In genomic region chr2:149641207-149641606, GRCm38 (mm10) we compare ENCODE assay signal across 17 mouse cellular contexts.
DNase-seq lines count a peak whose midpoint lies in the region; ATAC-seq lines count a peak whose summit lies in the region.
"Had no signal": no experiment of that assay in that cellular context is flagged by ENCODE, and none has a peak within 500 bp of the region (broad histone marks: within the 10 kb centered on the region; RNA-seq: fewer than 3 reads in every experiment).

No protein-coding gene starts in this region.

- H3K27me3 ChIP-seq in limb, embryonic 11.5 days (ENCODE audit: control insufficient read depth, insufficient read depth, low read length) = no peaks in the 10 kb centered on the region
- no peaks in the 10 kb centered on the region for H3K27me3 ChIP-seq in limb, embryonic 10.5 days (ENCODE audit: low read depth, poor library complexity, severe bottlenecking)
- H3K27me3 ChIP-seq: embryonic facial prominence, embryonic 15.5 days; forebrain, embryonic 13.5 days; liver, embryonic 15.5 days; neural tube, embryonic 12.5 days had no signal

- H3K4me3 ChIP-seq in limb, embryonic 11.5 days (ENCODE audit: low read depth, low read length) = no peak overlapping the region
- no peak overlapping the region for H3K4me3 ChIP-seq in limb, embryonic 10.5 days
- H3K4me3 ChIP-seq: embryonic facial prominence, embryonic 15.5 days; forebrain, embryonic 13.5 days; gastrocnemius, adult 2 months; liver, embryonic 15.5 days; neural tube, embryonic 12.5 days had no signal

- no peak overlapping the region for H3K27ac ChIP-seq in limb, embryonic 11.5 days (replicated peaks; ENCODE audit: low read depth, low read length)
- H3K27ac ChIP-seq in limb, embryonic 10.5 days = no peak overlapping the region
- H3K27ac ChIP-seq: embryonic facial prominence, embryonic 15.5 days; forebrain, embryonic 13.5 days; gastrocnemius, adult 2 months; hindbrain, postnatal 0 days; liver, embryonic 15.5 days; macrophage; neural tube, embryonic 12.5 days had no signal

- H3K4me2 ChIP-seq in limb, embryonic 11.5 days (ENCODE audit: low read depth, severe bottlenecking) = no peak overlapping the region
- H3K4me2 ChIP-seq: embryonic facial prominence, embryonic 15.5 days; forebrain, embryonic 13.5 days; liver, embryonic 15.5 days; neural tube, embryonic 12.5 days had no signal

- peak; percentile 27 for DNase-seq in adrenal gland, postnatal 14 days
- no peak for DNase-seq in adrenal gland, postnatal 4 days (ENCODE audit: low spot score in 2 of 2)
- peak; percentile 22 for DNase-seq in limb, embryonic 11.5 days (ENCODE audit: low spot score)
- no peak for DNase-seq in limb, embryonic 10.5 days (ENCODE audit: low spot score)
- peak; percentile 41 for DNase-seq in R1 (ENCODE audit: low read depth, low spot score)
- peak; percentile 1 for DNase-seq in hindlimb bud, embryonic 11.5 days (ENCODE audit: extremely low spot score, low read depth, low spot score)
- no peak for DNase-seq in frontal cortex, postnatal 36 days (ENCODE audit: low spot score in 2 of 2)
- DNase-seq in heart, postnatal 36 days = no peak
- DNase-seq: cerebellum, adult 9-11 months; gastrocnemius, adult 2 months had no signal

- no peaks in the 10 kb centered on the region for H3K9me3 ChIP-seq in limb, embryonic 11.5 days (ENCODE audit: control insufficient read depth, low read length)
- no peaks in the 10 kb centered on the region for H3K9me3 ChIP-seq in limb, embryonic 10.5 days (replicated peaks)
- H3K9me3 ChIP-seq: embryonic facial prominence, embryonic 15.5 days; forebrain, embryonic 13.5 days; G1E; liver, embryonic 15.5 days; neural tube, embryonic 12.5 days had no signal

- H3K36me3 ChIP-seq in limb, embryonic 11.5 days (ENCODE audit: control insufficient read depth, insufficient read depth, low read length) = no peaks in the 10 kb centered on the region
- H3K36me3 ChIP-seq in limb, embryonic 10.5 days = no peaks in the 10 kb centered on the region
- H3K36me3 ChIP-seq: embryonic facial prominence, embryonic 15.5 days; G1E; liver, embryonic 15.5 days; neural tube, embryonic 12.5 days had no signal

- no peak overlapping the region for H3K9ac ChIP-seq in limb, embryonic 11.5 days (ENCODE audit: low read length)
- H3K9ac ChIP-seq: embryonic facial prominence, embryonic 15.5 days; forebrain, embryonic 13.5 days; liver, embryonic 15.5 days; neural tube, embryonic 12.5 days had no signal

- H3K4me1 ChIP-seq in limb, embryonic 11.5 days (ENCODE audit: control insufficient read depth, insufficient read depth, low read length) = no peaks in the 10 kb centered on the region
- H3K4me1 ChIP-seq in limb, embryonic 10.5 days = no peaks in the 10 kb centered on the region
- H3K4me1 ChIP-seq: embryonic facial prominence, embryonic 15.5 days; forebrain, embryonic 13.5 days; liver, embryonic 15.5 days; neural tube, embryonic 12.5 days had no signal

- WGBS in limb, embryonic 11.5 days = 89% methylated on average over 3 of the region's 3 CpGs
- 84% methylated on average over 3 of the region's 3 CpGs for whole genome bisulfite sequencing in limb, embryonic 10.5 days

- intact Hi-C loops in heart, postnatal 36 days (cut with DNase I) = no loop called here

- no peak for ATAC-seq in limb, embryonic 11.5 days (ENCODE audit: insufficient number of reproducible peaks, low FRiP score, low TSS enrichment, low read depth)
- ATAC-seq: forebrain, embryonic 13.5 days; hindbrain, postnatal 0 days had no signal

Comparison
In these comparisons a context has a peak if more than half of its experiments do, and no peak if none do; other contexts are left out.
1. DNase-seq: peak in adrenal gland, postnatal 14 days (single experiment), limb, embryonic 11.5 days (single experiment), R1 (single experiment) and hindlimb bud, embryonic 11.5 days (single experiment); none in adrenal gland, postnatal 4 days (0 of 2), limb, embryonic 10.5 days (single experiment), frontal cortex, postnatal 36 days (0 of 2) and heart, postnatal 36 days (0 of 2).